Mouse (Mus musculus): ENCODE results near the gene Clybl. TPM values are rescaled to one million over a fixed set of nuclear protein-coding genes. Genes with fewer than 3 reads are reported as not detected.

Clybl gene
- polyA plus RNA-seq, 1 experiment from 2014 or later: 8.1 TPM

DNA sequence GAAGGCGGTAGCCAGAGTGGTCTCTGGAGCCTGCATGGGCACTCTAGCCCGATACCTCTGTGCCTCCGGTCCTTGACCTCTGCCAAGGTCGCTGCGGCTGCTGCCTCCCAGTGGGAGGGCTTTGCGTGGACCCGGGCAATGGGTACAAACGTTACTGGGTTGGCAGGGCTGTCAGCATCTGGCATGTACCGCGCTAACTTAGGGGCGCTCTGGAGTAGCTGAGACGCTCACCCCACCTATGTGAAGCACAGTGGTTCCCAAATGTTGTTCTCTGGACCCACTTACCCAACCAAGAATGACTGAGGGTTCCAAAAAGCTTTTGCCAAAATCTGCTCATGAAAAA, 282 bp downstream of the Clybl start:
- peak overlapping the region; percentile 61 for H3K4me3 ChIP-seq (ENCODE audit: inconsistent target)
- no peaks in the 10 kb centered on the region for H3K79me2 ChIP-seq (ENCODE audit: inconsistent target)
- peak overlapping the region; percentile 22; the same call in 1 of the 2 replicates for H3K27ac ChIP-seq
- under 1% methylated on average over 12 of the region's 12 CpGs for WGBS (ENCODE audit: missing documents)
- H3K36me3 ChIP-seq (ENCODE audit: inconsistent target): no peaks in the 10 kb centered on the region

DNA sequence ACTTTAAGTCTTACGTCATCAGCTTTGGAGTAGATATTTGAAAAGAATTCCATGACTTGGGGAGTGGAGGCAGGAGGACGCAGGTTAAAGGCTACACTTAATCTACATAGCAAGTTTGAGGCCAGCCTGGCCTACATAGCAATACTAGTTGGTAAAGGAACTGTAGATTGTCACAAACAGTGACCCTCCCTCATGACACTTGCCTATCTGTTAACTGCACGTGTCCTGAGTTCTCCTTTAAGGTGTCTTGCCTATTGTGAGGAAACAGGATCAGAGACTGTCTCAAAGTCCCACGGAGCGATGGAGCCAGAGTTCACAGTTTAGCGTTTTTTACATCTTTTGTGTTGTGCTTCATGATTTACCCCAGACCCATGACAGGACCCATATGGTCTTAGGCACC, 716 bp downstream of the Clybl start:
- WGBS (ENCODE audit: missing documents): 94% methylated on average over 6 of the region's 6 CpGs

DNA sequence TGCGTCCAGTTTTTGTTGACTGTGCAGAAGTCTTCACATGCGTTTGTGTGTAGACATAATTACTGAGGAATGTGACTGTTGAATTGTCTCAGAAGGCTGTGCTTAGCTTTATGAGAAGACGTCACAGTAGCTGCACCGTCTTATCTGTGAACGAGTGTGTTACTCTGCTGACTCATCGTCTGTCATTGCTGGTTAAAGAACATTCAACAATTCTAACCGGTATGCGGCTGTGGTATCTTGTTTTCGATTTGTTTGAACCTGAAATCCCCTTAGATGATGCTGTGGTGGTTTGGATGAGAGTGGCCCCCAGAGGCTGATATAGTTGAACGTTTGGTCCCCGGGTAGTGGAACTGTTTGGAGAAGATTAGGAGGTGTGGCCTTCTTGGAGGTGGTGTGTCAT, 2.5 kb downstream of the Clybl start:
- no peak overlapping the region for H3K27ac ChIP-seq
- no peaks in the 10 kb centered on the region for H3K79me2 ChIP-seq (ENCODE audit: inconsistent target)
- no peak overlapping the region for H3K4me3 ChIP-seq (ENCODE audit: inconsistent target)
- H3K36me3 ChIP-seq (ENCODE audit: inconsistent target): no peaks in the 10 kb centered on the region
- 88% methylated on average over 11 of the region's 11 CpGs for WGBS (ENCODE audit: missing documents)

More for the DNA sequence above, 716 bp downstream of the Clybl start:
- Histone ChIP-seq H3K36me3 (ENCODE audit: inconsistent target) (no peaks in the 10 kb centered on the region), H3K4me3 (ENCODE audit: inconsistent target) (peak overlapping the region; percentile 61), H3K27ac (no peak overlapping the region), H3K79me2 (ENCODE audit: inconsistent target) (no peaks in the 10 kb centered on the region)

DNA sequence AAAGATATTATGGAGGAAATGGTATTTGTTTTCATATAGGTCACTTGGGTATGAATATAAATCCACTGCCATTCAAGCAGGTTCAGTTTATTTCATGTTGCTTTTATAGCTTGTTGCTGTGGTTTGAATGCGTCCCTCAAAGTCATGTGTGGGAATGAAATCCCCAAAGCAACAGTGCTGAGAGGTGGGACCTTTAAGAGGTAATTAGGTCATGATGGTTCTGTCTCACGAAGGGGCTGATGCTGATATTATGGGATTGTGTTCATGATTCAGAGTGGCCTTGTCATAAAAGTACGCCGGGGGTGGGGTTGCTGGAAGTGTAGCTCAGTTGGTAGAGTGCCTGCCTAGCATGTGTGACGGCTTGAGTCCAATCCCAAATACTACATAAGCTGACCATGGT, 6.7 kb downstream of the Clybl start:
- no peak overlapping the region for H3K4me3 ChIP-seq (ENCODE audit: inconsistent target)
- H3K27ac ChIP-seq: no peak overlapping the region
- H3K36me3 ChIP-seq (ENCODE audit: inconsistent target): no peaks in the 10 kb centered on the region
- 90% methylated on average over 5 of the region's 5 CpGs for WGBS (ENCODE audit: missing documents)
- H3K79me2 ChIP-seq (ENCODE audit: inconsistent target): no peaks in the 10 kb centered on the region

DNA sequence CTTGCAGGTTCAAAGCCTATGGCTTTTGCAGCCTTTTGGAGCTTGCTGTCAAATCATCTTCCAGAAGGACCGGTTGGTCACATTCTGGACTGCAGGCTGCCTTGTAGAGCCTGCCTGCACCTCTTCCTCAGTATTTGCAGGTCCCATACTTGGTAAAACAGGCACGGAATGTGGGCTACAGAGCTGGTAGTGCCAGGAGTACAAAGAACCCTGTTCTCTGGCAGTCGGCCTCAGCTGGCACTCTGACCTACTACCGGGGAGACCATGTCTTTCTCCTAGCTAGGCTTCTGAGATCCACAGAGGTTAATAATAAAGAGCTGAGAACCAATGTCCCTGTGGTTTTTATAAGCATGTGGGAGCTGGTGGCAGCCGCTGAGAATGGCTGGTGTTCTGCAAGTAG, 8.4 kb downstream of the Clybl start:
- H3K36me3 ChIP-seq (ENCODE audit: inconsistent target): no peaks in the 10 kb centered on the region
- WGBS (ENCODE audit: missing documents): 89% methylated on average over 5 of the region's 5 CpGs
- H3K4me3 ChIP-seq (ENCODE audit: inconsistent target): no peak overlapping the region
- no peaks in the 10 kb centered on the region for H3K79me2 ChIP-seq (ENCODE audit: inconsistent target)
- H3K27ac ChIP-seq: no peak overlapping the region

DNA sequence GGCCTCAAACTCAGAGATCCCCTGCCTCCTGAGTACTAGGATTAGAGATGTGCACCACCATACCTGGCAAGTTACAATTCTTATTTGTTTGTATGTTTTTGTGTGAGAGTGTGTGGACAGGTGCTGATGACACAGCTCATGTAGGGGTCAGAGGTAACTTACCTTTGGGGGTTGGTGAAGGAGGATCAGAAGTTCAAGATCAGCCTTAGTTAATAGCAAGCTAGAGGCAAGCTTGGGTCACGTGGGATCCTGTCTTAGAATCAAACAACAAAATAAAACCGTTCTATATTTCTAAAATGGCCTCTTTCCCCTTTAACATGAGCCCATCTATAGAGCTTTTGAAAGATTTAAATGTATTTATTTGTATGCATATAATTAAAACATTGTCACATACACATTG, 9.0 kb downstream of the Clybl start:
- Histone ChIP-seq H3K79me2 (ENCODE audit: inconsistent target) (no peaks in the 10 kb centered on the region), H3K27ac (no peak overlapping the region), H3K4me3 (ENCODE audit: inconsistent target) (no peak overlapping the region), H3K36me3 (ENCODE audit: inconsistent target) (no peaks in the 10 kb centered on the region)
- 27% methylated on average over 2 of the region's 2 CpGs for WGBS (ENCODE audit: missing documents)

DNA sequence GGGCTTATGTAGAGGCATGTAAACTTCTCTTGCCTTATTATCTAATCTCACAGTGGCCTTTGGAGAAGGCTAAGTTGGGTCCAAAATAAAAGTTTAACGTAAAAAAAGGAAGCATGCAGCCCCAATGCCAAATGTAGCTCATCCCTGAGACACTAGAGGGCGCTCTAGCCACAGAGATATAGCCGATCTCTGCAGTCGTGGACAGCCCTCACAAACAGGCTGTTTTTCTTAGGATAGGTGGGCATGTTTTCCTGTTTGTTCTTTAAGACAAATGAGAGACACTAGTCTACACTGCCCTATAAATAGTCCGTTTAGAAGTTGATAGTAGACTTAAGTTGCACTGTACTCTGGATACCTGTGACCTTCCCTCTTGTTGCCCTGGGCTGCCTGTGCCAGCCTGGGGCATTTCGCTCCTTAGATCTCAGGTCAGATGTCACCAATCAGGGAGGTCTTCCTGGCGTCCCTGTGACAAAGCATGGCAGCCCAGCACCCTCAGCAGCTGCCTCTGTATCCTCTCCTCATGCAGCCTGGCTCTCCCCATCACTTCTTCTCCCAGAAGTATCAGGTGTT, 9.5 kb downstream of the Clybl start:
- H3K4me3 ChIP-seq (ENCODE audit: inconsistent target): no peak overlapping the region
- no peak overlapping the region for H3K27ac ChIP-seq
- WGBS (ENCODE audit: missing documents): 17% methylated on average over 7 of the region's 7 CpGs
- H3K36me3 ChIP-seq (ENCODE audit: inconsistent target): no peaks in the 10 kb centered on the region
- H3K79me2 ChIP-seq (ENCODE audit: inconsistent target): no peaks in the 10 kb centered on the region

DNA sequence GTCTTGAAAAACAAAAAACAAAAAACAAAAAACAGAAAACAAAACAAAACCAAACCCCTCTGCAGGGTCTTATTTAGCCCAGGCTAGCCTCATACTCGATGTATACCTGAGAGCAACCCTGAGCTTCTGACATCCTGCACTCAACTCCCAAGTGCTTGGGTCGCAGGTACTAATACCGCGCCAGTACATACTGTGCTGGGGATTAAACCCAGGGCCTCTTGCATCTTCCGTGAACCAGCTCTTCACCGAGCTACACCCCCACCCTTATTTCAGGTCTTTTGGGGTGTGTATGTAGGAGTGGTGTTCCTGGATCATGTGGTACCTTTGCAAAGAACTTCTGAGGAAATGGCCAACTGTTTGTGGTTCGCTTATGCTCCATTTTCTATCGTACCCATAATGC, 13.1 kb downstream of the Clybl start:
- Histone ChIP-seq H3K27ac (no peak overlapping the region), H3K4me3 (ENCODE audit: inconsistent target) (no peak overlapping the region), H3K79me2 (ENCODE audit: inconsistent target) (no peaks in the 10 kb centered on the region), H3K36me3 (ENCODE audit: inconsistent target) (no peaks in the 10 kb centered on the region)
- WGBS (ENCODE audit: missing documents): 99% methylated on average over 8 of the region's 8 CpGs

DNA sequence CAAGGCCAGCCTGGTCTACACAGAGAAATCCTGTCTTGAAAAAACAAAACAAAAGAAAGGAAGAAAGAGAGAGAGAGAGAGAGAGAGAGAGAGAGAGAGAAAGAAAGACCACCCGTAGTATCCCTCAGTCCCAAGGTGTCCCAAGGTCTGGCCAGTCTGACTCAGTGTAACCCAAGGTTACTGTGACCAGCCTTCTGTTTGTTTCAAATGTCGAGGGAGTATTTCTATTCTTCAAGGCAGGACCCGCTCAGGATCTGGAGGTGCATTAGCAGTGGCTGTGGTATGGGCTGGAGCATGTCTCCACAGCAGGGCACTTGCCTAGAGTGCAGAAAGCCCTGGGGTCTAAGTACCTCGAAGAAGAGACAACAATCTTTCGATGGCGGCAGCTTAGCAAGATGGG, 15.3 kb downstream of the Clybl start:
- H3K79me2 ChIP-seq (ENCODE audit: inconsistent target): no peaks in the 10 kb centered on the region
- 88% methylated on average over 6 of the region's 6 CpGs for WGBS (ENCODE audit: missing documents)
- H3K36me3 ChIP-seq (ENCODE audit: inconsistent target): no peaks in the 10 kb centered on the region
- H3K4me3 ChIP-seq (ENCODE audit: inconsistent target): no peak overlapping the region
- no peak overlapping the region for H3K27ac ChIP-seq

DNA sequence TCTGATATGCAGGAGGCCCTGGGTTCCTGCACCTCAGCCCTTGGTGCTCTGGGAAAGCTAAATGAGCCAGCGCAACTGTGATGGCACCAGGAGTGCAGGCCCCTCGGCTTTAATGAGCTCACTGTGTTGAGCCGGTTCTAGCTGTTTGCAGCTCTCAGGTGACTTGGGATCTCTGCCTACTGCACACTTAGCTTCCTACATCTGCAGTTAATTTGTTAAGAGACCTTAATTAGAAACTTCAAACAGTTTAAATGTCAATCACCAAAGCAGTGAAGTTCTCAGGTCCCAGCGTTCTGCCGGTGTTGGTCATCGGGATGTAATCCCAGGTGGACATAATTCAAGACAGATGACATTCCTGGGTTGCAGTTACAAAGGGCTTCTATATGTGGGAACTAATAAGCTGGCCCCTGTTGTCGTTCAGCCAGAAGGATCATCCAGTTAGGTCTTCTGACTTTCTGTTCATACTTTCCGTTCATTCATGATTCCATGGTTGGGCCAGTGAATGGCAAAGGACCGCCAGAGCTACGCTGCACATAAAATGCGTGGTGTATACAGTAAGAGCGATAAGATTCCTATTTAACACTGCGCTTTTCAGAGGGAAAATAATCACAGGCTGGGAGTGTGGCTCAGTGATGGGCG, 18.9 kb downstream of the Clybl start:
- Histone ChIP-seq H3K79me2 (ENCODE audit: inconsistent target) (no peaks in the 10 kb centered on the region), H3K36me3 (ENCODE audit: inconsistent target) (no peaks in the 10 kb centered on the region), H3K4me3 (ENCODE audit: inconsistent target) (no peak overlapping the region), H3K27ac (no peak overlapping the region)
- 96% methylated on average over 14 of the region's 14 CpGs for WGBS (ENCODE audit: missing documents)

DNA sequence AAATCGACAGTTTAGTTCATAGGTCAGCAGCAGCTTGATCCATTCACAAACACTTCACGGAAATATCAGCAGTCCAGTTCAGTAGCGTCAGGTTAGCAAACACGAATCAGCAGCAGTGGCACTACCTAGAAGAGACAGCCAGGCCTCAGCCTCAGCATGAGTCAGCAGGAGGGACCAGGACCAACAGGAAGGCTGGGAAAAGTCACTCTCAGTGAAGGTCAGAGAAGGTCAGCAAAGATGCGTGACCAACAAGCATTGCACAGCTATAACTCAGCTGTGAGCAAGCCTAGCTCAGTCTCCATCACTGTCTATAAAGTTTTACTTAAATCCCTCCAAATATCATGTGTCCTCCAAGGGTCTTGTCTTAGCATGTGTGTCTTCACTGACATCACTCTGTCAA, 27.7 kb downstream of the Clybl start:
- 98% methylated on average over 5 of the region's 5 CpGs for WGBS (ENCODE audit: missing documents)
- H3K79me2 ChIP-seq (ENCODE audit: inconsistent target): no peaks in the 10 kb centered on the region

DNA sequence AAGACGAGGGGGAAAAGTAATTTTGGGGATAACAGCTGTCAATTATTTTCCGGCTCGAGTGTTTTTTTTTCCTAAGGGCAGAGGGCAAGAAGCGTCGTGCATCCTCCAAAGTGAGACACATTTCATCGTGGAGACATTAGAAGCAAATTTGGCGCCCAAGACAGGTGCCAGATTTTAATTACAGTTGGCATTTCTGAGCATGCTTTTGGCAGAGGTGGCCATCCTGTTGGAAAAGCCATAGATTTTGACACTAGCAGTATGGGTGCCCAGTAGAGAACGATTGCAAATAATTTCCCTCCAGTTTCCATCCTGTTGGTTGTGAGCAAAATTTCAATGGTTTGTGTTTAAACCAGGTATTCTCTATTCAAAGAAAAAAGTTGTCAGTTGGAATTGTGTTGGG, 32.1 kb downstream of the Clybl start:
- H3K36me3 ChIP-seq (ENCODE audit: inconsistent target): no peaks in the 10 kb centered on the region
- WGBS (ENCODE audit: missing documents): 90% methylated on average over 8 of the region's 8 CpGs
- H3K79me2 ChIP-seq (ENCODE audit: inconsistent target): no peaks in the 10 kb centered on the region
- no peak overlapping the region for H3K27ac ChIP-seq
- no peak overlapping the region for H3K4me3 ChIP-seq (ENCODE audit: inconsistent target)

More for the DNA sequence above, 27.7 kb downstream of the Clybl start:
- Histone ChIP-seq H3K27ac (no peak overlapping the region), H3K4me3 (ENCODE audit: inconsistent target) (no peak overlapping the region), H3K36me3 (ENCODE audit: inconsistent target) (no peaks in the 10 kb centered on the region)

DNA sequence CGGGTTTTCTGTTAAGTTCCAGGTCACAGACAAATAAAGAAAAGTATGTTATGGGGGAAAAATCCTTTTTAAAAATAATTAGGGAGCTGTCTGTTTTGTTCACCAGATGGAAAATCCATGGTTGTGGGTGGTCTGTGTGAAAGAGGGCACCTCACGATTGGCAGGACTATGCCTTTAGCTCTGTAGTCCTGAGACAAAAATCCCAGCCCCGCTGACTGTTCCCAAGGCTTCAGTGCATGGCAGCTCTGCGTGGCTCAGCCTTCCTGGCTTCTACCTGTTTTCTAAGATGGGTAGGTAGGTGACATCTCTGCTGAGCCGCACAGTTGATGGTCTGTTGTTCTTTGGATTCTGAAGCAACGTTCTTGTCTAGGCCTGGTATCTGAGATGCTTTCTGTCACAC, 32.6 kb downstream of the Clybl start:
- no peak overlapping the region for H3K27ac ChIP-seq
- no peak overlapping the region for H3K4me3 ChIP-seq (ENCODE audit: inconsistent target)
- no peaks in the 10 kb centered on the region for H3K79me2 ChIP-seq (ENCODE audit: inconsistent target)
- H3K36me3 ChIP-seq (ENCODE audit: inconsistent target): no peaks in the 10 kb centered on the region
- 94% methylated on average over 6 of the region's 6 CpGs for WGBS (ENCODE audit: missing documents)

DNA sequence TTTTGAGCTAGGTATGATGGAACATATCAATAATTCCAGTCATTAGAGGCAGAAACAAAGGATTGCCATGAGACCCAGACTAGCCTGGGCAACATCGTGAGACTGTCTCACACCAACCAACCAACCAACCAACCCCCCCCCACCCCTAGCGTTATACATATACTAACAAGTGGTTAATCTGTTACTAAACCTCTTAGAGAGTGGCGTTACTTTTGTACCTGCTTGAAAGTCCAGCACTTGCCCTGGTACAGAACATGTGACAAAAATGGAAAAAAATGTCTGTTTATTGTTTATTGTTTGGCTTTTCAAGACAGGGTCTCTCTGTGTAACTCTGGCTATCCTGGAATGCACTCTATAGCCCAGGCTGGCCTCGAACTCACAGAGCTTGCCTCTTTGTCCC, 35.7 kb downstream of the Clybl start:
- H3K27ac ChIP-seq: no peak overlapping the region
- WGBS (ENCODE audit: missing documents): 92% methylated on average over 4 of the region's 4 CpGs
- H3K79me2 ChIP-seq (ENCODE audit: inconsistent target): no peaks in the 10 kb centered on the region
- no peak overlapping the region for H3K4me3 ChIP-seq (ENCODE audit: inconsistent target)
- no peaks in the 10 kb centered on the region for H3K36me3 ChIP-seq (ENCODE audit: inconsistent target)

DNA sequence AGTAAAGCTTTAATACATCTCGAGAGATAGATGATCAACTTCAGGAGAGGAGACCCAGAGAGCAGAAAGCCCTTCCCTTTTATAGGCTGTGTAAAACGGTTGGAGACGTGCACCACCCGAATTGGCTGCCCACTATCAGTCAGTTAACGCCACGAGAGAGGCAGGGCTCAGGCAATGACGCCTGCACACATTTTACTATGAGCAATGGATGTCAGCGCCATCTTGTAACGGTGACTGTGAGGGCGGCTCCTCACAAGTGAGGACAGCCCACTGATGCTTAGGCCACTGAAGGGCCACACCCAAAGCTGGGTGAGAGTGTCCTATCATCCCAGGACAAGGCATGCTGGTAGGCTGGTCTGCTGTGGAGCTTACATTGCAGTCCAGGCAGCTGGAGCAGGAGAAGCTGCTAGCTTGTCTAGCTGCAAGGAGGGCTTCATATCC, 41.5 kb downstream of the Clybl start:
- 87% methylated on average over 5 of the region's 10 CpGs for WGBS (ENCODE audit: missing documents)
- Histone ChIP-seq H3K79me2 (ENCODE audit: inconsistent target) (no peaks in the 10 kb centered on the region), H3K36me3 (ENCODE audit: inconsistent target) (no peaks in the 10 kb centered on the region), H3K4me3 (ENCODE audit: inconsistent target) (no peak overlapping the region), H3K27ac (no peak overlapping the region)

All from macrophage (primary cell).